Mouse (Mus musculus) forelimb bud, embryonic 11.5 days (tissue): Measurements from ENCODE around the gene BC067074.
"Not testable (repeated sequence)": the region's sequence is repeated elsewhere in the genome, so short reads cannot be mapped to it uniquely, and the experiment has no call there.

ENCODE experiments used
- DNase-seq: peaks from one replicate; pipeline ENCODE4 v3.0.0-alpha.2; 2012; ENCODE audit warnings: low read depth, low spot score

BC067074 gene

GRCm38 (mm10) chr13:113292975-113293706, at the start of gene BC067074:
Gene BC067074 (plus strand): TSS chr13:113293159.
- peak; percentile 60 for DNase-seq

DNA sequence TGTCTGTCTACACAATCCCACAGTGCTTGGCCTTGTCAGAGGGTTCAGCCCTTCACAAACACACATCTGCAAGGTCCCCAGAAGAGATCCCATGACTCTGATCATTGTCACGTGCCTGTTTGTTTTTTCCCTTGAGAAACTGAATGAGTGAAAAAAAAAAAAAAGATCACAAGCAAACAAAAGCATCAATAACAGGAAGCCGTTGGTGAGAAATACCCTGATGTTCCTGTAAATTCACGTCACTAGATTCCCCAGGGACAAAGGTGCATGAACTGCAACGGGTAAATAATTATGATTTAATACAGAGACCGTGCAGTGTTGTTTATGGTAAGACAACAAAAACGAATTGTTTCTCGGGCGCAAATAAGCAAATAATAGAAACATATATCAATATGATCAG, 47.9 kb upstream of the BC067074 start:
- DNase-seq: no peak

- not testable (repeated sequence) for DNase-seq
Observed at GRCm38 (mm10) chr13:113252580-113252979, 40.4 kb upstream of the BC067074 start.

GRCm38 (mm10) chr13:113256766-113257165, 36.2 kb upstream of the BC067074 start:
- no peak for DNase-seq

GRCm38 (mm10) chr13:113257190-113257589, 35.8 kb upstream of the BC067074 start:
- DNase-seq: no peak

GRCm38 (mm10) chr13:113259237-113259636, 33.7 kb upstream of the BC067074 start:
- no peak for DNase-seq

DNA sequence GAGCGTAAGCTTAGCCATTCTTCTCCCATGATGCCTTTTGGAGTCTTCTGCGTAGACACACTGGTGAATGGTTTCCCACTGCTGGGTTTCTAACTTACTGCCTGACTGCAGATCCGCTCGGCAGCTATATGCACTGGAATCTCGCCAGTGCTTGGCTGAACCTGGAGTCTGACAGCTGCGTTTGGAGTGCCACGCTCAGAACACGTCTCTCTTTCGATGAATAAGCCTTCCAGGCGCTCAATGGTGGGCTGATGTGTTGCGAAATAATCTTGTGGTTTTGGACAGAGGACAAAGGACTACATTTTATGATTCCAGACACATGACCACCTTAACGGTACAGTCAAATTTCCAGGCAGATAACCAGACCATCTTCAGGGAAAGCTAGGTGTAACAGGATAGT, 30.1 kb upstream of the BC067074 start:
- DNase-seq: no peak

- peak; percentile 28 for DNase-seq
Observed at GRCm38 (mm10) chr13:113265257-113265656, 27.7 kb upstream of the BC067074 start.

DNA sequence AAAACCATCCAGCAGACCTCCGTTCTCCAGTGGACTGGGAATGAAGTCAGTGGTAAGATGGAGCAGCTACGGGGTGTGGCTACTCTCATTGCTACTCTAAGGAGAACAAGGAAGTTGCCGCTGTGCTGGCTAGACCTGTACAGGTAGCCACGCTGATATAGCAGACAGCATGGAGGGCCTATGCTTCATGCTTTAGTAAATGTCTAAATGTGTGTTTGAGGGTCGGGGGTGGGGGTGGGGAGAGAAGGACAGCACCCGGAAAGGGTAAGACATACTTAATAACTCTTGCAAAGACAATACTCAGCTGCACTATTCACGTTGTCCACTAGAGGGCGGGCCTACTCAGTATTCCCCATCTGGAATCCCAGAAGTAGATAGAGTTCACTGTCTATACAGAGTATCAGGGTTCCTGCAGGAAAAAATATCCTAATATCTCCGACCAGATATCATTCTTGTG, 26.4 kb upstream of the BC067074 start:
- DNase-seq: peak; percentile 71

GRCm38 (mm10) chr13:113267204-113267603, 25.8 kb upstream of the BC067074 start:
- DNase-seq: no peak

DNA sequence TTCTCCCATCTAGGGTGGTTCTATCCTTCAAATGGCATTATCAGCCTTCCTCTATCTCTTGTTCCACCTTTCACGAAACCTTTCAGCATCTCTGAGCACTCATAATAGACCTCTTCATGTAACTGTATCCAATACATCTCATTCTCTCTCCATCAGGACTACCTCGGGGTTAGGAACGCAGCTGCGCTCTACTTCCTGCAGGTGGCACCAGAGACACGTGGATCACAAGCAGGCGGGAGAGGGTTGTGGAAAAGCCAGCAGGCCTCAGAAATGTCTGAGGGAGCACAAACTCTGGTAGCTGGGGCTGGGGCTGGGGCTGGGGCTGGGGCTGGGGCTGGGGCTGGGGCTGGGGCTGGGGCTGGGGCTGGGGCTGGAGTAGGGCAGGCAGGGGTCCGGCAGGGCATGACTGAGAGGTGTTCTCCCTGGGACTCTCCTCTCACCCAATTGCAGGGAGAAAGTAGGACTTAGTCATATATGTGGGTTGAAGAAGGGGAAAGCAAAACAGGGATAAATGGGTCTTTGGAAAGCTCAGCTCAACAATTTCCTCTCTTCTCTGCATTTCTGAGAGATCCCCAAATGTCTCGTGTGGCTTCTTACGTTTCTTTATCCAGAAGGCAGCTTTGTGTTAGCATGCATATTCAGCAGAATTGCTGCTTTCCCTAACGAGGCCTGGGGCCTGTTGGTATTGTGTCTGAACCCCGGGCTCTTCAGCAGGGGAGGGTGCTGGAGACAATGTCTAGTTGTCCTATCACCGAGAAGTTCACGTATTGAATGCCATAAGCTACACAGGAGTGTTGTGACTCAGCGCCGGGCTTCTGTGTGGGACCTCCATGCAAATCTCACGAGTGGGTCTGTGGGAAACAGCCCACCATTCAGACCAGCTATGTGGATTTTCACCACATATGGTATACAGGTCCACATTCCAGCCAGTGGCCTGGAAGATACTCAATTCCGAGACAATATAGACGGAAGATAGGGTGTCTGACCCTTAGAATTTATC, 22.9 kb upstream of the BC067074 start:
- DNase-seq: peak; percentile 87

DNA sequence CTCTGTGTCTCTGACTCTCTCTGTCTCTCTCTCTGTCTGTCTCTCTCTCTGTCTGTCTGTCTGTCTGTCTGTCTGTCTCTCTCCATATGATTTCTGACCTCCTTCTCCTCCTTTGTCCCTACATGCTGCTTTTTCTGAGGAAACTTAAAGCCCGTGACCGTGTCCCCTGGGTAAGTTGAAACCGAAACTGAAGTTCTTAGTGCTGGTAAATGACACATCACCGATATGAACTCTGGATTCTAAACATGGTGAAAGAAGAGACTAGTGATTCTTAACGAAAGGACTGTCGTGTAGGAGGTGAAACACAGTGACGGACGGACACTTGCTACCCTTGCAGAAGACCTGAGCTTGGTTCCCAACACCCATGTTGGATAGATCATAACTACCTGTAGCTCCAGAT, 21.8 kb upstream of the BC067074 start:
- no peak for DNase-seq

DNA sequence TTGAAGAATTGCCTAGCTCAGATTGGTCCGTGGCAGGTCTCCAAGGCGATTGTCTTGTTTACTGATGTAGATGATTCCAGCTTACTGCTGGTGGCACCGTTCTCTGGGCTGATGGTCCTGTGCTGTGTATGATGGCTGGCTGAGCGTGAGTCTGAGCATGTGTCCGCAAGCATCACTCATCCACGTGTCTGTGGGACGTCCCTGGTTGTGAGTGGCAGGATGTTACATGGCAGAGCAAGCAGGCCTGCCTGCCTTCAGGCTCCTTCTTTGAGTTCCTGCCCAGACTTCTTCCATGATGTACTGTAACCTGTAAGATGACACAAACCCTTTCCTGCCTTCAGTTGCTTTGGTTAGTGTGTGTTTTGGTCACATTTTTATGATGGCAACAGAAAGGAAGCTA, 5.8 kb upstream of the BC067074 start:
- no peak for DNase-seq

DNA sequence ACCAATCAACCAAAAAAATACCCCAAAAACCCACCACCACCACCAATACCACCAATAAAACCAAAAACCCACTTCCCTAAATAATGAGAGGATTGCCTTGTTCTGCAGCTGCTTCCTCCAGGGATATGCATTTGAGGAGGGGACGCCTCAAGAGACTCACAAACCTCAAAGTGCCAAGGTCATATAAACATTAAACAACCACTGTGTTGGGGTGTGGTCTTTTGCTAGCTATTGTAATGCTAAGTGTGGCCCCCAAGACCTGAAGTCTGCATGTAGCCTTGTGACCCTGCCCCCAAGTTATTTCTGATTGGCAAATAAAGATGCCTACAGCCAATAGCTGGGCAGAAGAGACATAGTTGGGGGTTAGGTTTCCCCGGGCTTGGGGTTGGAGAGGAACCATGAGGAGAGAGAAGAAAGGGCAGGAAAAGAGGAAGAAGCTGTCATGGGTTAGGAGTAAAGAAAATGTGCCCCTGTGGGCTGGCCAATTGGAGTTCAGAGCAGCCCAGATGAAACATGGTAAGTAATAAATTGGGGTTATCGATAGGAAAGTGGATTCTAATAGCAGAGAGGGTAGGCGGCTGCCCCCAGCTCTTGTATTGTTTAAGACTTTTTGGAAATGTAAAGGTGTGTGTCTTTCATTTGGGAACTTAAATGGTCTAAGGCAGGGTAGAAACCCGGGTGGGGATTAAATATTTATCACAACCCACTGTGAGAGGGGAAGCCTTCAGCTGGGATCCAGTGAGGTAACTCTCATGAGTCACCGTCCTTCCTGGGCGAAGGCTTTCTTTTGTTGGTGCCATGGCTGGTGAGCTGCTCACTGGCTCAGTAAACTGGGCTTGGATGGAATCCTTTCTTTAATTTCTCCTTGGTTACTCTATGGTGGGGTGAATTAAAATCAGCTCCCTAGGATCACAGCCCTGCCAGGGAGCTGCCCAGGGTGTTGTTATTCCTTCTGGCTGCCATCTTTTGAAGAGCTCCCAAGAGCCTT, 4.5 kb upstream of the BC067074 start:
- DNase-seq: no peak

DNA sequence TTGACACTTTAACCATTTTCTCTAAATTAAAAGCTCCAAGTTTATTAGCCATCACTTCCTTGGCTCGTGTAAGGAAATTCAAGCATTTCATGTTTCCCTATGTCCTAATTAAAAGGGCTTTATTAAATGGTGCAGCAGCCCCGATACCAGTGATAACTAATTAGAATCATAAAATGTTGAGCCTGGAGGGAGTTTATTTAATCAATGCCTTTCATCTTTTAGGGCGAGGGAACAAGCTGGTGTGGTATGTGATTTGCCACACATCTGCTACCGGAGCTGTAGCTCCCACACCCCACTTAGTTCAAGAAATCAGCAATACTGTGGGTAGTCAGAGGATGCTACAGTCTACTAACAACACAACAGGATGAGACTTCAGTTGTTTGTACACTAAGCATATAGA, 3.2 kb upstream of the BC067074 start:
- no peak for DNase-seq

GRCm38 (mm10) chr13:113292001-113292400, 958 bp upstream of the BC067074 start:
- DNase-seq: no peak

GRCm38 (mm10) chr13:113293707-113294432, 911 bp downstream of the BC067074 start:
- DNase-seq: peak; percentile 27

DNA sequence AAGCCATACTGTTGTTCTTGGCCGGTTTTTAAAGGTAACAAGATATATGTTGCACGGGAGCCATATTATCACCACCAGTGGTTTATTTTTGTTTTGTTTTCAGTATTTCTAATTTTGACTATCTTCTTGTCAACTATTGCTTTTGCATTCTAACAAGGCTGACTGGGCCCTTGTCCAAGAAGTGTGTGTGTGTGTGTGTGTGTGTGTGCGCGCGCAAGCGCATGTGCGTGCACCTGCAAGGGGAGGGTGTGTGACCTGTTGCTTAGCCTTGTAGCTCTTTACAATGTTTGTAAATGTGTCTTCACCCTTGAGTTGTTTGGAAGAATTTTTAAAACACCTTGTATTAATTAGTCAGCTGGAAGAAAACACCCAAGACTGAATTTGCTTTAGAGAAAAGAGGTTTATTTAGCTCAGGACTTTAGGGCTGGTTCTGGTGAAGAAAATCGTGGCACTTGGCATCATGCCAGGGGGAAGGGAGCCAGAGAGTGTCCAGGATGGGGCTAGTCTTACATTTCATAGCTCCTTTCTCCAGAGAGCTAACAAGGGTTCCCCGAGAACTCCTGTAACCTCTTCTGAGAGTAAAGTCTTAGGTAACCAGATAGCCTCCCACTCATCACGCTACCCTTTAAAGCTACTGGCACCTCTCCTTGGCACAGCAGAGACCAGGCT, 3.0 kb downstream of the BC067074 start:
- no peak for DNase-seq

GRCm38 (mm10) chr13:113306581-113306980, 13.6 kb downstream of the BC067074 start:
- no peak for DNase-seq

DNA sequence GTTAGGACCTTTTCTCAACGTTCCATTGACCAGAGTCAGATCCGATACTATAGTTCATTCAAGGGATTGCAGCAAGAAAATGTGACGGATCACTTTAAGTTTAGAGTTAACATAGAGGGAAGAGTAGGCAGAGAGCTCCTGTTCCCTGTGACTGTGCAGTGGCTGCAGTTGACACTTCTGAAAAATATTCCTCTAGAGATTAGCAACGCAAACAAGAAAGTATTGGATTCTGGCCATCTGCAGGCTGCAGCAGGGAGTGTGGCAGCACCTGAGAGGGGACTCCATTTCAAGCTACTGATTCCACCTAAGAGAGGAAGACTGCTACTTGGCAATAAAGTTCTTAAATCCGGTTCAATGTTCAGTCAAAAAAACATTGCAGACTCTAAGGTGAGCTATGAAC, 26.6 kb downstream of the BC067074 start:
- no peak for DNase-seq
